In the genomic region with DNA sequence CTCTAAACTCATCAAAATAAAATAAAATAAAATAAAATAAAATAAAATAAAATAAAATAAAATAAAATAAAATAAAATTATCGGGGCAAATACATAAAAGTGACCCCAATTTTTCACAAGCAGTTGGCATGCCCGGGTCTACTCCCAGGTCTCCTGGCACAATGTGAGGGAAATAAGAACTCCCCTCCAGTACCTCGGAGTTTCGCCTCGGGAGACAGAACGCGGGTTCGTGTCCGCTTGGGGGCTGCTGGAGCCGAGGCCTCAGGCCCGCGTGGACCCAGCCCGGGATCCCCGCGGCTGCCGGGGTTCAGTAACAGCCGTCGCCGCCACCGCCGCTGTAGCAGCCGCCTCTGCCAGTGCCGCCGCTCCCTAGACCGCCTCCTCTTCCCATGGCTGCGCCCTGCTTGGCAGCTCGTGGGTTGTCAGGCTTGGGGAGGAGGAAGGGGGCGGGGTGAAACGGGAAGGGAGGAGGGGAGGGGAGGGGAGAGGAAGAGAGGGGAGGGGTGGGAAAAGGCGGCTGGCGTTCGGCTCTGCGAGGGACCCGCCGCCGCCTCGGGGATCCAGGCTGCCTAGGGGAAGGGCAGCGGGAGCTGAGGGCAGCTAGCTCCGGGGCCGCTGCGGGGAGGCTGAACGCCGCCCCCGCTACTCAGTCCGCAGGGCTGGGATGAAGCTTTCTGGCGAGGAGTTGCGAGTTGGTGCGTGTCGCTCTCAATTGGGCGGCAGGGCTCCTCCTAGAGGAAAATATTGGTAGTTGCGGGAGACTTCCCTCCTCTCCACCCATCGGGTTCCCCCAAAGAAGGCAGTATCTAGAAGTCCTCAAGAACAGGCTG, we compare ENCODE assay signal across 8 mouse cellular contexts. TPM values are rescaled to one million over a fixed set of nuclear protein-coding genes. Genes with fewer than 3 reads are reported as not detected.
DNase-seq lines count a peak whose midpoint lies in the region; ATAC-seq lines count a peak whose summit lies in the region.

A gene (minus strand): TSS at position 686 of the 830 bp plus-strand sequence.

- peak within 1 kb of the TSS; percentile 60 for H3K4me2 ChIP-seq in lung, embryonic 15.5 days

- H3K4me1 ChIP-seq in lung, embryonic 15.5 days = peaks cover 24% of the 10 kb centered on the region

- H3K36me3 ChIP-seq in lung, embryonic 15.5 days = no peaks in the 10 kb centered on the region

- peak within 1 kb of the TSS; percentile 98 for H3K27ac ChIP-seq in lung, embryonic 15.5 days

- peak within 1 kb of the TSS; percentile 61 for H3K4me3 ChIP-seq in lung, embryonic 15.5 days

- peak; percentile 87 for ATAC-seq in frontal cortex, adult (ENCODE audit: low TSS enrichment)
- ATAC-seq in hematopoietic stem cell, adult 5-6 weeks (replicated peaks in 1 of 2; ENCODE audit: insufficient read depth in 1 of 2, low FRiP score in 2 of 2, low TSS enrichment in 1 of 2, low read depth in 1 of 2, poor library complexity in 2 of 2, severe bottlenecking in 2 of 2) = peak; percentile 89 to 93
- peak; percentile 85 for ATAC-seq in lung, embryonic 15.5 days (ENCODE audit: borderline replicate concordance, extremely low read depth, low FRiP score, low TSS enrichment)

- H3K27me3 ChIP-seq in lung, embryonic 15.5 days = no peaks in the 10 kb centered on the region

- H3K9ac ChIP-seq in lung, embryonic 15.5 days = peak within 1 kb of the TSS; percentile 73

- peak; percentile 33 for DNase-seq in MEL-GATA-1-ER (ENCODE audit: extremely low read depth, low read depth)
- DNase-seq in cerebellum, adult 18-20 months = peak; percentile 82
- DNase-seq in layer of hippocampus, adult 9-10 months (ENCODE audit: low spot score) = peak; percentile 71
- peak; percentile 72 for DNase-seq in ovary, postnatal 10 days (ENCODE audit: low spot score)
- DNase-seq in thymus, postnatal 14 days = peak; percentile 54

- H3K9me3 ChIP-seq in lung, embryonic 15.5 days = no peaks in the 10 kb centered on the region

- under 1% methylated on average over 48 of the region's 52 CpGs for WGBS in lung, embryonic 15.5 days

RNA-seq across cellular contexts. Expression of the gene that starts here (rescaled TPM):
- total RNA-seq in hematopoietic stem cell, adult 5-6 weeks (2017) = 2.9 and 3.1 TPM in 2 replicates
- 100 and 102 TPM in 2 replicates for polyA plus RNA-seq in lung, embryonic 15.5 days (2015; fragmentation: Nextera tagmentation; extraction: Ambion mirVana)

Comparison
In these comparisons a context has a peak if more than half of its experiments do, and no peak if none do; other contexts are left out.
1. Peak in every context shown above with its lines: DNase-seq, ATAC-seq, H3K4me3 ChIP-seq and H3K27ac ChIP-seq.